Mouse (Mus musculus) stomach, embryonic 16.5 days (tissue): Measurements from ENCODE around the gene Ltb. TPM values are rescaled to one million over a fixed set of nuclear protein-coding genes. Genes with fewer than 3 reads are reported as not detected.
A peak's percentile ranks its signal among the peaks of the same experiment; 100 is the strongest.

Experiments used
- ATAC-seq: fragments of 200-750 bp; cut with Nextera tagmentation; 2 replicates; pipeline ENCODE4 v1.8.0; 2017; ENCODE audit warnings: moderate number of reproducible peaks, moderate TSS enrichment; ENCODE audit not compliant: insufficient read depth, low FRiP score
- H3K27ac ChIP-seq: fragments of 300-500 bp; sonication (generic); 2 replicates; pipeline ENCODE4 v1.5.1; 2014; ENCODE audit warnings: low read length
- H3K27me3 ChIP-seq: fragments of 300-500 bp; sonication (generic); 2 replicates; pipeline ENCODE4 v1.6.1; 2014; ENCODE audit warnings: low read length, control low read depth, mixed read lengths; ENCODE audit not compliant: control insufficient read depth, insufficient read depth
- H3K36me3 ChIP-seq: fragments of 300-500 bp; sonication (generic); 2 replicates; pipeline ENCODE4 v1.6.1; 2014; ENCODE audit warnings: low read length; ENCODE audit not compliant: control insufficient read depth, insufficient read depth
- H3K4me1 ChIP-seq: fragments of 300-500 bp; sonication (generic); 2 replicates; pipeline ENCODE4 v1.6.1; 2014; ENCODE audit warnings: low read length, control low read depth, mixed read lengths; ENCODE audit not compliant: control insufficient read depth, insufficient read depth
- H3K4me2 ChIP-seq: fragments of 300-500 bp; sonication (generic); 2 replicates; pipeline ENCODE4 v1.6.1; 2014; ENCODE audit warnings: low read depth, low read length, mixed read lengths
- H3K4me3 ChIP-seq: fragments of 300-500 bp; sonication (generic); replicated peaks from 2 replicates; pipeline ENCODE4 v1.5.1; 2014; ENCODE audit warnings: mild to moderate bottlenecking, low read length
- H3K9ac ChIP-seq: fragments of 300-500 bp; sonication (generic); 2 replicates; pipeline ENCODE4 v1.6.1; 2014; ENCODE audit warnings: low read length
- H3K9me3 ChIP-seq: fragments of 300-500 bp; sonication (generic); replicated peaks from 2 replicates; pipeline ENCODE4 v1.6.1; 2016; ENCODE audit warnings: low read length, control low read depth; ENCODE audit not compliant: control insufficient read depth
- WGBS: fragments of 180-500 bp; shearing (Covaris S2); extraction: QIAGEN DNeasy Blood & Tissue Kit; methylation state at CpG from one replicate; pipeline ENCODE4 v1.1.7; 2014; 5-methylcytosine and 5-hydroxymethylcytosine counted together
- polyA plus RNA-seq: library from polyadenylated mRNA; unstranded; fragments of >200 nt; fragmentation: Nextera tagmentation; extraction: Ambion mirVana; gene quantifications from 2 replicates; pipeline ENCODE4 v1.2.1, GENCODE M21; 2015

Ltb gene
- polyA plus RNA-seq, 1 experiment from 2014 or later, result 2.0 TPM

DNA sequence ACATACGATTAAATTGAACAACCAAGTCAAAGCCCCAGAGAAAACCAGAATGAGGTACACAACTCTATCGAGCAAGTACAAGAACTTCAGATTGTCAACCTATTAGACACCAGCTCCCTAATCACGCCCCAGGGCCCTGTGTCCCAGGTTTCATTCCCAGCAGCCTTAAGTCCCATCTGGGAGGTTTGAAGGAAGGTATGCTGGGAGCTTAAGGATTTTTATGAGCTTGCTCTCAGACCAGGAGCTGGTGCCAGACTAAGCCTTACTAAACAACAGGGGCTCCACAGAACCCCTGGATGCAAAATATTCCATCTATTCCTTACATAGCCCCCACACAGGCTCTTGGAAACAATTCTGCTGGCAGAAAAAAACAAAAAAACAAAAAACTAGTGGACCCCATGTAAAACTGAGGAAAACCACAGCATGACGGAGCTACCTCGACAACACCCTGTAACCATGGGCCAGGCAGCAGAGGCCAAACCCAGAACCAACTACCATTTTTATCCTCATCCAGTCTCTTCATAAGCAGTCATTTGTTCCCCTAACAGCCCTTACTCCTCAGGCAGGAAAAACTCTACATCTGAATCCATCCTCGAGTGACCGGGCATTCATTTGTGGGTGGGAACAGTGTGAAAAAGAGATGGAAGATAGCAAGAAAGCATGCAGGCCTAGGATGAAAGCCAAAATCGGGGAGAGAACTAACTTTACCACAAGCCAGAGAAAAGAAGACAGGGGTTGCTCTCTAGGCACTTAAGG lies 30.7 kb upstream of the Ltb start:
- 7% methylated on average over 8 of the region's 8 CpGs for whole genome bisulfite sequencing
- no peak for ATAC-seq
- peaks cover 25% of the 10 kb centered on the region for H3K4me1 ChIP-seq
- peaks cover 30% of the 10 kb centered on the region for H3K36me3 ChIP-seq
- peak overlapping the region; percentile 96 for H3K27ac ChIP-seq
- peak overlapping the region; percentile 100 for H3K9ac ChIP-seq
- H3K27me3 ChIP-seq, result no peaks in the 10 kb centered on the region
- H3K9me3 ChIP-seq, result no peaks in the 10 kb centered on the region
- H3K4me2 ChIP-seq, result peak overlapping the region; percentile 95
- peak overlapping the region; percentile 99 for H3K4me3 ChIP-seq

DNA sequence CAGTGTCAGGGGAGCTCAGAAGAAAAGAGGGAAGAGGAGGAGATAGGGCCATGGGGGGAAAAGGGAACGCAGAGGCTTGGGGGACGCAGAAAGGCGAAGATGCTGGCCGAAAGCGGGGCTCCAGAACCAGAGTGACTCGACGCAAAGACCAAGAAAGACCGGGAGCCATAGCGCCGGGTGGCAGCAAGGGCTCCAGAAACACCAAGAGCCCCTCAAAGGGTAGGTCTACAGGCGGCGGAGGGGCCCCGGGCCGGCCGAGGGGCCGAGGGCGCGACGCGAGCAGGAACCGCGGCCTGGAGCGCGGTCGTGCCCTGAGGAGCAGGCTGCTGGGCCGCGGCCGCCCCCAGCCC lies 30.0 kb upstream of the Ltb start:
- peaks cover 23% of the 10 kb centered on the region for H3K36me3 ChIP-seq
- H3K4me2 ChIP-seq, result peak overlapping the region; percentile 95
- H3K4me3 ChIP-seq, result peak overlapping the region; percentile 99
- under 1% methylated on average over 23 of the region's 28 CpGs for WGBS
- H3K27me3 ChIP-seq, result no peaks in the 10 kb centered on the region
- no peaks in the 10 kb centered on the region for H3K9me3 ChIP-seq
- peaks cover 25% of the 10 kb centered on the region for H3K4me1 ChIP-seq
- ATAC-seq, result no peak
- peak overlapping the region; percentile 100 for H3K9ac ChIP-seq
- H3K27ac ChIP-seq, result peak overlapping the region; percentile 96

DNA sequence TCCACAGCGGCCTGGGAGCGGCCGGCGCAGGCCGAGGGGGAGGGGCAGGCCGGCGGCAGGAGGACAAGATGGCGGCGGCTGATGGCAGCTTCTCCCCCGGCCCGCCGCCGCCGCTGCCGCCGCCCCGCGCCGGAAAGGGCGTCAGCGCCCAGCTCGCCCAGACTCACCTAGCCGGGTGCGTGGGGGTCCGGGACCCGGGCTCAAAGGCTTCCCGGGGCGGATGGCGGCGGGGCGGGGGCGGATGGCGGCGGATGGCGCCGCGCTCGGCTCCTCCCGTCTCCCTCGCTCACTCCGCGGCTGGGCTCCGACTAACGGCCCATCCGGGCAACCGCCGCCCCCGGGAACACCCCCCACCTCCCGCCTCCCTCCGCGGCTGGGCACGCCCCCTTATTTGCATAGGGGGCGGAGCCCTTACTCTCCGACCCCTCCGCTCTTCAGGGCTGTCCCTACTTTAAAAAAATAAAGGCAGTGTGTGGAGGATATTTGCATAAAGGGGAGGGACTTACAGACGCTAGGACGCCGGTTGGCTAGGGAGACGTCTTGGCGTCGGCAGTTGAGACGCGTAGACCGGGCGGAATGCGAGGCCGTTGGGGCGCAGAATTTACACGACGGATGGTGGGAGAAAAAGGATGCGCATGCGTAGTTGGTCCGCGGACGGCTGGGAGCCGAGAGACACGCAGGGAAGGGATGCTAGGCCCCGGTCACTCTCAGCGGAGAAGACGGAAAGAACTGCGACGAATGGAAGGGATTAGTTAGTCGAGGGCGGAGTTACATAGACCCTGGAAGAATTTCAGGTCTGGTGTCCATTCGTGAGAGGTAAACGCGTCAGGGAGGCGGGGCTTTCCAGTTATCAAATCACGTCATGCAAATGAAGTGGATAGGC lies 29.4 kb upstream of the Ltb start, which contains the start of gene Prrc2a:
Gene Prrc2a, minus strand, starts transcription at position 330 of the 883 bp plus-strand sequence.
- ATAC-seq, result peak; percentile 97
- Histone ChIP-seq H3K4me1 (peaks cover 25% of the 10 kb centered on the region), H3K9ac (peak within 1 kb of the TSS; percentile 100), H3K36me3 (peaks cover 18% of the 10 kb centered on the region), H3K27ac (peak within 1 kb of the TSS; percentile 96), H3K9me3 (no peaks in the 10 kb centered on the region), H3K27me3 (no peaks in the 10 kb centered on the region), H3K4me3 (peak within 1 kb of the TSS; percentile 99), H3K4me2 (peak within 1 kb of the TSS; percentile 95)
- WGBS, result 1% methylated on average over 77 of the region's 89 CpGs

DNA sequence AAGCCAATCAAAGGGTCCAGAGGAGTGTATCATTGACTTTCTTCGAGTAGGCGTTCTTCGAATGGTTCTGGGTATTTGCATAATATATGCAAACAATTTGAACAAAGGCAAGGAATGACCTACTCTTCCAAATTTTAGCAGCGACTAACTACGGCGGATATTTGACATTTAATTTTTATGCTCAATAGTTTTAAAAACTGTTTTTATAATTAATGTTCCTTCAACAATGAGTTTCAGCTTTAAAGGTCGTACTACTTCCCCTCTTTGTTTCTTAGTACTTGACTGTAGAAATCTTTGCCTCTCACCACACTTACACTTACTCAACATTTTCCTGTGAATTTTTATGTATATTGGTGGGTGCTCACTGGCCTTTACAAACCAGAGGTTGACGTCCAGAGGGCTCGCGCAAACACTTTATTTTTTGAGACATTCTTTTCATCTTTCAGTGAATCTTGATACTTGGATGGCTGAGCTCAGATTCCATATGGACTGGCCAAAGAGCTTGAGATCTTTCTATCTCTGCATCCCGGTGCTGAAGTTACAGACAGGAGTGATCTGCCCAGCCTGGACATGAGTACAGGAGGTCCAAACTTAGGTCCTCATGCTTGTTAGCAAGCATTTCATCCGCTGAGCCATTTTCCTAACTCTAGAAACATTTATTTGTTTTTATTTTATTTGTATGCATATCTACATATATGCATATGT lies 28.6 kb upstream of the Ltb start:
- H3K4me2 ChIP-seq, result peak overlapping the region; percentile 95
- peaks cover 25% of the 10 kb centered on the region for H3K4me1 ChIP-seq
- peak overlapping the region; percentile 96 for H3K27ac ChIP-seq
- no peaks in the 10 kb centered on the region for H3K27me3 ChIP-seq
- ATAC-seq, result no peak
- peaks cover 12% of the 10 kb centered on the region; the same call in 1 of the 2 replicates for H3K36me3 ChIP-seq
- 19% methylated on average over 12 of the region's 12 CpGs for WGBS
- H3K9ac ChIP-seq, result peak overlapping the region; percentile 71
- peak overlapping the region; percentile 99 for H3K4me3 ChIP-seq
- H3K9me3 ChIP-seq, result no peaks in the 10 kb centered on the region

DNA sequence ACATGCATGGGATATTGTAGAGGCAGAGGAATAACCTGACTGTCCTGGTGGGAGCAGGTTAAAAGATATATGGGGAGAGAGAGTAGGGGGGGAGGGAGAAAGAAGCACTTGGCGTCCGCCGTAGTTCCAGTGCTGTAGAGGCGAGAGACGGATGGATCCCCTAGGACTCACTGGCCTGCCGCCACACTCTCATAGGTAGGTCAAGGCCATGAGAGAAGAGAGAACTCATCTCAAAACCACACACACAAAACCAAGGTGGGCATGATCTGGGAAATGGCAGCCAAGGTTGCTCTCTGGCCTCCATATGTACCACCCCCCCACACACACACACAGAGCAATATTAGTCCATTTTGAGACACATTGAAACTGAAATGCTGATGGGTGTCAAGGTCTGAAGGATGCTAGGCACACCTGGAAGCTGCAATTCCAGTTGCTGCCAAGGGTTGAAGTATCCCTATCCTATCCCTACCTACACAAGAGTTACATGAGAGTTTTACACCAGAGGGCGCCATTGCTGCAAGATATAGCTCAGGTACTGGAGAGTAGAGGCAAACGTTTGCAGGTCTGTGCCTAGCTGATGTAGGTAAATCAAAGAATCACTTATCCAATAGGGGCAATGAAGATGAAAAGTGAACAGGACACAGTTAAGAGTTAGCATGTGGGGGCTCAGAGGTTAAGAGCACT lies 27.7 kb upstream of the Ltb start:
- Histone ChIP-seq H3K9ac (no peak overlapping the region), H3K4me1 (peaks cover 25% of the 10 kb centered on the region), H3K27me3 (no peaks in the 10 kb centered on the region), H3K4me3 (no peak overlapping the region), H3K9me3 (no peaks in the 10 kb centered on the region), H3K4me2 (peak overlapping the region; percentile 95), H3K27ac (0 out of 2 replicates have a peak overlapping the region, but pooled peaks have one; percentile 96), H3K36me3 (0 out of 2 replicates have a peak, but pooled peaks cover 3% of the 10 kb centered on the region)
- ATAC-seq, result no peak
- 68% methylated on average over 8 of the region's 8 CpGs for WGBS

DNA sequence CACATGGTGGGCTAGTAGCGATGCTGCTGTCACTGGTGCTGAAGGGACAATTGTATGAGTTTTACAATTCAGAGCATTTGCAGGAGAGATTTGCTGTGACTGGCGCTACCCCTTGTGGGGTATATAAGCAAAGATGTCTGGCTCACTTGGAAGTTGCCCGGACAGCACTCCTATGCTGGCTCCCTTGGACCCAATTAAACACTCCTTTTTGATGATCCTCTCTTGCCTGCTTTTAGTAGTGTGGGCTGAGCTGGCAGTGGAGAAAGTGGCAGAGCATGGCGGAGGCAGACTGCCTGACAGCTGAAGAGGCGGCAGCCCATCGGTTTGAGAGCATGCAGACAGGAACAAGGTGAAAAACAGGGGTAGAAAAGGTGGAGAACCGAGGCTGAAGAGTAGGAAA lies 26.4 kb upstream of the Ltb start:
- H3K4me1 ChIP-seq, result peaks cover 16% of the 10 kb centered on the region
- no peak overlapping the region for H3K27ac ChIP-seq
- H3K27me3 ChIP-seq, result no peaks in the 10 kb centered on the region
- no peak overlapping the region for H3K4me3 ChIP-seq
- 84% methylated on average over 7 of the region's 7 CpGs for WGBS
- no peaks in the 10 kb centered on the region for H3K9me3 ChIP-seq
- no peak overlapping the region for H3K4me2 ChIP-seq
- ATAC-seq, result no peak
- H3K9ac ChIP-seq, result no peak overlapping the region
- H3K36me3 ChIP-seq, result no peaks in the 10 kb centered on the region

DNA sequence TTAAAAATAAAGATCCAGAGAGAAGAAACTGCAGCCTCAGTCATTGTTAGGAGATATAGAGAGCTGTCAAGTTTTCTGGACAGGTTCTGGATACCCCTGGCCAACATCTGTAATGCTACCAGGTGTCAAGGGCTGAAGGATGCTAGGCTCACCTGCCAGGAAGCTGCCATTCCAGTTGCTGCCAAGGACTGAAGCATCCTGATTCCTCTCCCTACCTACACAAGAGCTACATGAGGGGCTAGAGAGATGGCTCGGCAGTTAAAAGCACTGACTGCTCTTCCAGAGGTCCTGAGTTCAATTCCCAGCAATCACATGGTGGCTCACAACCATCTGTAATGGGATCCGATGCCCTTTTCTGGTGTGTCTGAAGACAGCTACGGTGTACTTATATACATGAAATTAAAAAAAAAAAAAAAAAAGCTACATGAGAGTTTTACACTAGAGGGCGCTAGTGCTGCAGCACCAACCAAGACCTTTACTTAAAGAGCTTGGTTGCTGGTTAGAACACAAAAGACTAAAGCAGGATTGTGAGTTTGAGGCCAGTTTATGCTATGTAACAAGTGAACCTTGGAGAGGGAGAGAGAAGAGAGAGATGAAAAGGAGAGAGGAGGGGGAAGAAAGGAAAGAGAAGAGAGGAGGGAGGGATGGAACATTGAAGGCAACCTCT lies 25.6 kb upstream of the Ltb start:
- Histone ChIP-seq H3K4me3 (no peak overlapping the region), H3K36me3 (no peaks in the 10 kb centered on the region), H3K9ac (no peak overlapping the region), H3K27me3 (no peaks in the 10 kb centered on the region), H3K27ac (no peak overlapping the region), H3K4me2 (no peak overlapping the region), H3K4me1 (peaks cover 11% of the 10 kb centered on the region), H3K9me3 (no peaks in the 10 kb centered on the region)
- ATAC-seq, result no peak
- 4% methylated on average over 4 of the region's 4 CpGs for WGBS
